Mouse (Mus musculus) megakaryocyte, embryonic 14.5 days (primary cell): Measurements from ENCODE around the gene Mt4. TPM values are rescaled to one million over a fixed set of nuclear protein-coding genes. Genes with fewer than 3 reads are reported as not detected.
"Not testable (repeated sequence)": the region's sequence is repeated elsewhere in the genome, so short reads cannot be mapped to it uniquely, and the experiment has no call there.

ENCODE experiments used
- H3K27me3 ChIP-seq: replicated peaks from 2 replicates; pipeline ENCODE3; 2012; ENCODE audit warnings: inconsistent platforms
- H3K36me3 ChIP-seq: replicated peaks from 2 replicates; pipeline ENCODE3; 2012; ENCODE audit warnings: low read length, inconsistent platforms, mixed read lengths
- H3K4me1 ChIP-seq: 2 replicates; pipeline ENCODE4 v1.6.1; 2012; ENCODE audit warnings: inconsistent platforms
- H3K4me3 ChIP-seq: replicated peaks from 2 replicates; pipeline ENCODE3; 2012; ENCODE audit warnings: moderate library complexity, mild to moderate bottlenecking, inconsistent platforms
- H3K9me3 ChIP-seq: 2 replicates; pipeline ENCODE4 v1.6.1; 2012; ENCODE audit warnings: inconsistent platforms
- FLI1 ChIP-seq: IDR thresholded peaks from 2 replicates; pipeline ENCODE4 v1.6.1; 2012; ENCODE audit warnings: low read length, inconsistent platforms, mixed read lengths
- GATA1 ChIP-seq: IDR thresholded peaks from 3 replicates; pipeline ENCODE4 v1.6.1; 2012; ENCODE audit warnings: mixed read lengths, low read length, inconsistent platforms, borderline replicate concordance
- polyA plus RNA-seq: library from polyadenylated mRNA; stranded (reverse); fragments of >175 nt; gene quantifications from 2 replicates; pipeline ENCODE4 v1.2.3, GENCODE M21; 2012; ENCODE audit warnings: low replicate concordance; ENCODE audit not compliant: insufficient read depth

Mt4 gene
- polyA plus RNA-seq, 1 experiment, result not detected

- peaks cover 29% of the 10 kb centered on the region for H3K4me1 ChIP-seq
- H3K9me3 ChIP-seq, result no peaks in the 10 kb centered on the region
- no peak for TF ChIP-seq GATA1
- TF ChIP-seq FLI1, result no peak
- peaks cover 56% of the 10 kb centered on the region for H3K27me3 ChIP-seq
- H3K4me3 ChIP-seq, result no peak overlapping the region
- no peaks in the 10 kb centered on the region for H3K36me3 ChIP-seq
These were observed 19.1 kb downstream of the Mt4 start for GRCm38 (mm10) chr8:94156092-94156491.

GRCm38 (mm10) chr8:94165772-94166171 is 28.8 kb downstream of the Mt4 start:
- H3K4me3 ChIP-seq, H3K9me3 ChIP-seq, H3K36me3 ChIP-seq: not testable (repeated sequence)
- Histone ChIP-seq H3K4me1 (peaks cover 40% of the 10 kb centered on the region), H3K27me3 (peaks cover 29% of the 10 kb centered on the region)

GRCm38 (mm10) chr8:94167244-94167643 is 30.2 kb downstream of the Mt4 start:
- peaks cover 31% of the 10 kb centered on the region for H3K27me3 ChIP-seq
- H3K36me3 ChIP-seq, result no peaks in the 10 kb centered on the region
- peak overlapping the region; percentile 86 for H3K4me3 ChIP-seq
- TF ChIP-seq FLI1, result no peak
- no peak for TF ChIP-seq GATA1
- H3K4me1 ChIP-seq, result peaks cover 55% of the 10 kb centered on the region
- no peaks in the 10 kb centered on the region for H3K9me3 ChIP-seq

- Histone ChIP-seq H3K9me3 (no peaks in the 10 kb centered on the region), H3K4me1 (peaks cover 71% of the 10 kb centered on the region), H3K36me3 (no peaks in the 10 kb centered on the region), H3K4me3 (no peak overlapping the region), H3K27me3 (peaks cover 19% of the 10 kb centered on the region)
- TF ChIP-seq GATA1 (no peak), FLI1 (no peak)
These were observed 32.5 kb downstream of the Mt4 start for GRCm38 (mm10) chr8:94169547-94169946.

GRCm38 (mm10) chr8:94171321-94171755 is 34.3 kb downstream of the Mt4 start:
- Histone ChIP-seq H3K36me3 (no peaks in the 10 kb centered on the region), H3K4me3 (peak overlapping the region; percentile 94), H3K4me1 (peaks cover 89% of the 10 kb centered on the region), H3K27me3 (peaks cover 16% of the 10 kb centered on the region), H3K9me3 (no peaks in the 10 kb centered on the region)
- TF ChIP-seq FLI1, result no peak
- TF ChIP-seq GATA1, result no peak

GRCm38 (mm10) chr8:94172075-94172808 is 35.2 kb downstream of the Mt4 start, which contains the start of gene Mt2:
Gene Mt2 (plus strand): TSS chr8:94172664.
- TF ChIP-seq FLI1 (no peak), GATA1 (no peak)
- H3K27me3 ChIP-seq, result peaks cover 11% of the 10 kb centered on the region
- peaks cover 86% of the 10 kb centered on the region for H3K4me1 ChIP-seq
- H3K4me3 ChIP-seq, result peak within 1 kb of the TSS; percentile 94
- no peaks in the 10 kb centered on the region for H3K9me3 ChIP-seq
- H3K36me3 ChIP-seq, result no peaks in the 10 kb centered on the region

GRCm38 (mm10) chr8:94172809-94173732 is 36.1 kb downstream of the Mt4 start:
- Histone ChIP-seq H3K4me3 (peak overlapping the region; percentile 94), H3K36me3 (no peaks in the 10 kb centered on the region), H3K9me3 (no peaks in the 10 kb centered on the region), H3K4me1 (peaks cover 88% of the 10 kb centered on the region), H3K27me3 (peaks cover 7% of the 10 kb centered on the region)
- TF ChIP-seq FLI1 (no peak), GATA1 (no peak)

- Histone ChIP-seq H3K4me1 (peaks cover 92% of the 10 kb centered on the region), H3K36me3 (no peaks in the 10 kb centered on the region), H3K4me3 (peak overlapping the region; percentile 94), H3K27me3 (peaks cover 7% of the 10 kb centered on the region), H3K9me3 (no peaks in the 10 kb centered on the region)
- no peak for TF ChIP-seq FLI1
- TF ChIP-seq GATA1, result no peak
These were observed 36.9 kb downstream of the Mt4 start for GRCm38 (mm10) chr8:94173848-94174403.

GRCm38 (mm10) chr8:94174619-94175213 is 37.7 kb downstream of the Mt4 start:
- Histone ChIP-seq H3K4me1 (peaks cover 89% of the 10 kb centered on the region), H3K9me3 (no peaks in the 10 kb centered on the region)

More at GRCm38 (mm10) chr8:94174619-94175213, 37.7 kb downstream of the Mt4 start:
- H3K27me3 ChIP-seq, result peaks cover 7% of the 10 kb centered on the region
- peak overlapping the region; percentile 66 for H3K4me3 ChIP-seq
- TF ChIP-seq FLI1 (no peak), GATA1 (no peak)
- no peaks in the 10 kb centered on the region for H3K36me3 ChIP-seq
